Mouse (Mus musculus): ENCODE data around the gene Jun. TPM values are rescaled to one million over a fixed set of nuclear protein-coding genes. Genes with fewer than 3 reads are reported as not detected.

The Jun gene
- polyA plus RNA-seq, 1 experiment from 2014 or later = 53.6 TPM

DNA sequence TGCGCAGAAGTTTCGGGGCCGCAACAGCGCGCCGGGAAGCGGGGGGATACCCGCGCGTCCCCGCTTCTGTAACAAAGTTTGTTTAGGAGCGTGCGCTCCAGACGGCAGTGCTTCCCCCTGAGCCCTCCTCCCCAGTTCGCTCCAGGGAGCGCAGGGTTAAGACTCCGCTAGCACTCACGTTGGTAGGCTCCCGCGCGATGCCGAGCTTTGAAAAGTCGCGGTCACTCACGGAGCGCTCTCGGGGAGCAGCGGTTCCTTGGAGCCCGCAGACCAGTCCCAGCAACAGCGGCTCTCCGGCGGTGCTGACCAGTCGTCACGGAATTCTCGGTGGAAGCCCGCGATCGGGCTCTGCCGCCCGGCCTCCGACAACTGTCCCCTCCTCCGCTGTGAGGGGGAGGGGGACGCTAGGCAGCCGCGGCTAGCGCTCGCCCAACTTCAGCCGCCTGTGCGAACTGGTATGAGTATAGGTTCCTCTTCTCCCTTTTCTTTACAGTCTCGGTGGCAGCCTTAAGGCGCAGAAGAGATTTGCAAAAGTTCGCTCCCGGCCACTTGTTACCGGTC lies 631 bp downstream of the Jun start:
- H3K9me3 ChIP-seq (ENCODE audit: control insufficient read depth, low read length) = no peaks in the 10 kb centered on the region
- H3K4me1 ChIP-seq (ENCODE audit: control insufficient read depth, insufficient read depth, low read length) = peaks cover 11% of the 10 kb centered on the region
- DNase-seq (ENCODE audit: low spot score) (peak; percentile 70), ATAC-seq (ENCODE audit: low read depth) (no peak)
- H3K27me3 ChIP-seq (replicated peaks; ENCODE audit: control insufficient read depth, insufficient read depth, low read length) = no peaks in the 10 kb centered on the region
- H3K36me3 ChIP-seq (ENCODE audit: control insufficient read depth, insufficient read depth, low read length) = no peaks in the 10 kb centered on the region
- peak overlapping the region; percentile 90 for H3K4me2 ChIP-seq (ENCODE audit: low read depth, low read length)
- H3K9ac ChIP-seq (ENCODE audit: low read depth, low read length) = peak overlapping the region; percentile 94
- 0% methylated on average over 25 of the region's 54 CpGs for WGBS
- H3K27ac ChIP-seq (replicated peaks; ENCODE audit: low read depth, low read length) = peak overlapping the region; percentile 99
- H3K4me3 ChIP-seq (ENCODE audit: low read depth, low read length) = peak overlapping the region; percentile 80

GRCm38 (mm10) chr4:95050518-95051278 lies 1.3 kb downstream of the Jun start:
- no peaks in the 10 kb centered on the region for H3K27me3 ChIP-seq (replicated peaks; ENCODE audit: control insufficient read depth, insufficient read depth, low read length)

DNA sequence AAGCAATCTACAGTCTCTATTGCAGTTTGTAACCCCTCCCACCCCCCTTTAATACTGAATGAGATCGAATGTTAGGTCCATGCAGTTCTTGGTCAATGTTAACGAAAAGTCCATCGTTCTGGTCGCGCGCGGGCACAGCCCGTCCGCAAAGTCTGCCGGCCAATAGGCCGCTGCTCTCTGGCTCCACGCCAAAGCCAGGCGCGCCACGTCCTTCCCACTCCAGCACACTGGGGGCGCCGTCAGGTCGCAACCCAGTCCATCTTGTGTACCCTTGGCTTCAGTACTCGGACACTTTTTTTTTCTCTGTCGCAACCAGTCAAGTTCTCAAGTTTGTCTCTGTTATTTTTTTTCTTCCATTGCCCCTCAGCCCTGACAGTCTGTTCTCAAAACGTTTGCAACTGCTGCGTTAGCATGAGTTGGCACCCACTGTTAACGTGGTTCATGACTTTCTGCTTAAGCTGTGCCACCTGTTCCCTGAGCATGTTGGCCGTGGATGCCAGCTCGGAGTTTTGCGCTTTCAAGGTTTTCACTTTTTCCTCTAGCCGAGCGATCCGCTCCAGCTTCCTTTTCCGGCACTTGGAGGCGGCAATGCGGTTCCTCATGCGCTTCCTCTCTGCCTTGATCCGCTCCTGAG lies 2.0 kb downstream of the Jun start:
- Histone ChIP-seq H3K4me1 (ENCODE audit: control insufficient read depth, insufficient read depth, low read length) (peaks cover 11% of the 10 kb centered on the region), H3K9me3 (ENCODE audit: control insufficient read depth, low read length) (no peaks in the 10 kb centered on the region), H3K27me3 (replicated peaks; ENCODE audit: control insufficient read depth, insufficient read depth, low read length) (no peaks in the 10 kb centered on the region), H3K9ac (ENCODE audit: low read depth, low read length) (peak overlapping the region; percentile 94), H3K36me3 (ENCODE audit: control insufficient read depth, insufficient read depth, low read length) (no peaks in the 10 kb centered on the region), H3K4me2 (ENCODE audit: low read depth, low read length) (peak overlapping the region; percentile 90), H3K4me3 (ENCODE audit: low read depth, low read length) (peak overlapping the region; percentile 80), H3K27ac (replicated peaks; ENCODE audit: low read depth, low read length) (peak overlapping the region; percentile 99)
- no peak for ATAC-seq (ENCODE audit: low read depth)
- WGBS = under 1% methylated on average over 30 of the region's 34 CpGs
- peak; percentile 85 for DNase-seq (ENCODE audit: low spot score)

More at GRCm38 (mm10) chr4:95050518-95051278, 1.3 kb downstream of the Jun start:
- Histone ChIP-seq H3K4me3 (ENCODE audit: low read depth, low read length) (peak overlapping the region; percentile 80), H3K9me3 (ENCODE audit: control insufficient read depth, low read length) (no peaks in the 10 kb centered on the region), H3K27ac (replicated peaks; ENCODE audit: low read depth, low read length) (peak overlapping the region; percentile 99), H3K9ac (ENCODE audit: low read depth, low read length) (peak overlapping the region; percentile 94), H3K4me1 (ENCODE audit: control insufficient read depth, insufficient read depth, low read length) (peaks cover 11% of the 10 kb centered on the region), H3K4me2 (ENCODE audit: low read depth, low read length) (peak overlapping the region; percentile 90), H3K36me3 (ENCODE audit: control insufficient read depth, insufficient read depth, low read length) (no peaks in the 10 kb centered on the region)
- ATAC-seq (ENCODE audit: low read depth) = 0 out of 2 replicates have a peak, but pooled peaks have one; percentile 3
- DNase-seq (ENCODE audit: low spot score) = peak; percentile 81
- WGBS = under 1% methylated on average over 57 of the region's 70 CpGs

- H3K36me3 ChIP-seq (ENCODE audit: control insufficient read depth, insufficient read depth, low read length) = no peaks in the 10 kb centered on the region
- H3K4me2 ChIP-seq (ENCODE audit: low read depth, low read length) = peak overlapping the region; percentile 90
- peak overlapping the region; percentile 80 for H3K4me3 ChIP-seq (ENCODE audit: low read depth, low read length)
- no peak for DNase-seq (ENCODE audit: low spot score)
- ATAC-seq (ENCODE audit: low read depth) = no peak
- no peak overlapping the region for H3K27ac ChIP-seq (replicated peaks; ENCODE audit: low read depth, low read length)
- no peaks in the 10 kb centered on the region for H3K9me3 ChIP-seq (ENCODE audit: control insufficient read depth, low read length)
- WGBS = 32% methylated on average over 2 of the region's 2 CpGs
- peak overlapping the region; percentile 94 for H3K9ac ChIP-seq (ENCODE audit: low read depth, low read length)
- peaks cover 10% of the 10 kb centered on the region for H3K4me1 ChIP-seq (ENCODE audit: control insufficient read depth, insufficient read depth, low read length)
- H3K27me3 ChIP-seq (replicated peaks; ENCODE audit: control insufficient read depth, insufficient read depth, low read length) = no peaks in the 10 kb centered on the region
These were observed 2.9 kb downstream of the Jun start for GRCm38 (mm10) chr4:95049153-95049552.

GRCm38 (mm10) chr4:95048731-95049100 lies 3.3 kb downstream of the Jun start:
- Histone ChIP-seq H3K4me2 (ENCODE audit: low read depth, low read length) (peak overlapping the region; percentile 90), H3K4me1 (ENCODE audit: control insufficient read depth, insufficient read depth, low read length) (peaks cover 7% of the 10 kb centered on the region), H3K27ac (replicated peaks; ENCODE audit: low read depth, low read length) (no peak overlapping the region), H3K36me3 (ENCODE audit: control insufficient read depth, insufficient read depth, low read length) (no peaks in the 10 kb centered on the region), H3K9ac (ENCODE audit: low read depth, low read length) (peak overlapping the region; percentile 94), H3K27me3 (replicated peaks; ENCODE audit: control insufficient read depth, insufficient read depth, low read length) (no peaks in the 10 kb centered on the region), H3K9me3 (ENCODE audit: control insufficient read depth, low read length) (no peaks in the 10 kb centered on the region), H3K4me3 (ENCODE audit: low read depth, low read length) (peak overlapping the region; percentile 80)
- no peak for DNase-seq (ENCODE audit: low spot score)
- no peak for ATAC-seq (ENCODE audit: low read depth)
- WGBS = 69% methylated on average over 4 of the region's 4 CpGs

GRCm38 (mm10) chr4:95048021-95048730 lies 3.8 kb downstream of the Jun start:
- ATAC-seq (ENCODE audit: low read depth) (no peak), DNase-seq (ENCODE audit: low spot score) (peak; percentile 49)
- Histone ChIP-seq H3K27ac (replicated peaks; ENCODE audit: low read depth, low read length) (no peak overlapping the region), H3K9ac (ENCODE audit: low read depth, low read length) (peak overlapping the region; percentile 31; the same call in 1 of the 2 replicates), H3K27me3 (replicated peaks; ENCODE audit: control insufficient read depth, insufficient read depth, low read length) (no peaks in the 10 kb centered on the region), H3K4me1 (ENCODE audit: control insufficient read depth, insufficient read depth, low read length) (peaks cover 4% of the 10 kb centered on the region; the same call in 1 of the 2 replicates), H3K4me2 (ENCODE audit: low read depth, low read length) (peak overlapping the region; percentile 90), H3K36me3 (ENCODE audit: control insufficient read depth, insufficient read depth, low read length) (no peaks in the 10 kb centered on the region), H3K4me3 (ENCODE audit: low read depth, low read length) (peak overlapping the region; percentile 80; the same call in 1 of the 2 replicates), H3K9me3 (ENCODE audit: control insufficient read depth, low read length) (no peaks in the 10 kb centered on the region)
- 37% methylated on average over 5 of the region's 5 CpGs for whole genome bisulfite sequencing

DNA sequence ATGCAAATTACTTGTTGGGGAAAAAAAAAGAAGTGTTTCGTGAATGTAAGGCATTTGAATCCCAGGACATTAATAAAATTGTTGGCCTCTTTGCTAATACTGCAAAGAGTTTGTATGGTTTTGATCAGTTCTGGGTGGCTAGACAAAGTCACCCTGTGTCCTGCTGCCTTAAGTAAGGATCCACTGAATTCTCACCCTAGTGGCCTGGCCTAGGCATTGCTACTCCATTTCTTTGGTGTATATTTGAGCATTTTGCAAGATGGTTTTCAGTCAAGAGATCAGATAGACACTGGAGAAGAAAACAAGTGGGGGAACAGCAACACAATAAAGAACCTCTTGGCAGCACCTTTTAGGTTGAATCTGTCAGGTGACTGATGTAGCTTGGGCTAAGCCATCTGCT lies 6.9 kb downstream of the Jun start:
- Histone ChIP-seq H3K27me3 (replicated peaks; ENCODE audit: control insufficient read depth, insufficient read depth, low read length) (no peaks in the 10 kb centered on the region), H3K4me3 (ENCODE audit: low read depth, low read length) (no peak overlapping the region), H3K9me3 (ENCODE audit: control insufficient read depth, low read length) (no peaks in the 10 kb centered on the region), H3K9ac (ENCODE audit: low read depth, low read length) (no peak overlapping the region), H3K27ac (replicated peaks; ENCODE audit: low read depth, low read length) (no peak overlapping the region), H3K36me3 (ENCODE audit: control insufficient read depth, insufficient read depth, low read length) (no peaks in the 10 kb centered on the region), H3K4me1 (ENCODE audit: control insufficient read depth, insufficient read depth, low read length) (peaks cover 4% of the 10 kb centered on the region; the same call in 1 of the 2 replicates), H3K4me2 (ENCODE audit: low read depth, low read length) (no peak overlapping the region)
- no peak for ATAC-seq (ENCODE audit: low read depth)
- DNase-seq (ENCODE audit: low spot score) = no peak
- 66% methylated on average over 1 of the region's 1 CpGs for WGBS

- ATAC-seq (ENCODE audit: low read depth) = no peak
- no peak overlapping the region for H3K9ac ChIP-seq (ENCODE audit: low read depth, low read length)
- H3K4me2 ChIP-seq (ENCODE audit: low read depth, low read length) = no peak overlapping the region
- H3K27me3 ChIP-seq (replicated peaks; ENCODE audit: control insufficient read depth, insufficient read depth, low read length) = no peaks in the 10 kb centered on the region
- H3K4me3 ChIP-seq (ENCODE audit: low read depth, low read length) = no peak overlapping the region
- H3K27ac ChIP-seq (replicated peaks; ENCODE audit: low read depth, low read length) = no peak overlapping the region
- DNase-seq (ENCODE audit: low spot score) = no peak
- H3K9me3 ChIP-seq (ENCODE audit: control insufficient read depth, low read length) = no peaks in the 10 kb centered on the region
- no peaks in the 10 kb centered on the region for H3K36me3 ChIP-seq (ENCODE audit: control insufficient read depth, insufficient read depth, low read length)
- WGBS = 80% methylated on average over 6 of the region's 6 CpGs
- H3K4me1 ChIP-seq (ENCODE audit: control insufficient read depth, insufficient read depth, low read length) = peaks cover 4% of the 10 kb centered on the region; the same call in 1 of the 2 replicates
These were observed 7.3 kb downstream of the Jun start for GRCm38 (mm10) chr4:95044721-95045120.

Measured in embryonic facial prominence, embryonic 14.5 days (tissue).